ENCODE assay signal across 13 mouse cellular contexts in genomic region chr8:107086018-107086417, GRCm38 (mm10). TPM values are rescaled to one million over a fixed set of nuclear protein-coding genes. Genes with fewer than 3 reads are reported as not detected.
"Had no signal": no experiment of that assay in that cellular context is flagged by ENCODE, and none has a peak within 500 bp of the region (broad histone marks: within the 10 kb centered on the region; RNA-seq: fewer than 3 reads in every experiment).

No protein-coding gene starts in this region.

- DNase-seq: retina, postnatal 1 day; right cerebral cortex, adult 18-20 months; right cerebral cortex, postnatal 14 days; right cerebral cortex, postnatal 25 days; right cerebral cortex, postnatal 4 days; thymus, adult 18-20 months had no signal

- H3K4me1 ChIP-seq: neural tube, embryonic 13.5 days; neural tube, embryonic 15.5 days; stomach, embryonic 15.5 days had no signal

- H3K4me3 ChIP-seq: neural tube, embryonic 13.5 days; neural tube, embryonic 15.5 days; stomach, embryonic 15.5 days had no signal

- H3K4me2 ChIP-seq: neural tube, embryonic 13.5 days; neural tube, embryonic 15.5 days; stomach, embryonic 15.5 days had no signal

- H3K9ac ChIP-seq: neural tube, embryonic 13.5 days; neural tube, embryonic 15.5 days; stomach, embryonic 15.5 days had no signal

- H3K27ac ChIP-seq: neural tube, embryonic 13.5 days; neural tube, embryonic 15.5 days; stomach, embryonic 15.5 days; stomach, postnatal 0 days had no signal

- H3K27me3 ChIP-seq: neural tube, embryonic 13.5 days; neural tube, embryonic 15.5 days; stomach, embryonic 15.5 days had no signal

- H3K9me3 ChIP-seq: neural tube, embryonic 13.5 days; neural tube, embryonic 15.5 days; stomach, embryonic 15.5 days had no signal

RNA-seq across cellular contexts. Expression of gene Tmed6, which starts 20.6 kb away (rescaled TPM):
- total RNA-seq: neutrophil, adult 5-6 weeks had no signal
- polyA plus RNA-seq: neural tube, embryonic 13.5 days; neural tube, embryonic 14.5 days; neural tube, embryonic 15.5 days; urinary bladder, adult 2 months had no signal
